Mouse (Mus musculus): Measurements from ENCODE around the gene Lin52.

Gene Lin52

GRCm38 (mm10) chr12:84589825-84590761 is 138.9 kb downstream of the Lin52 start:
- peak; percentile 73 for DNase-seq (ENCODE audit: extremely low spot score, low read depth, low spot score)

All from hindlimb bud, embryonic 11.5 days (tissue).